Mouse (Mus musculus): ENCODE results near the gene Morc1. TPM values are rescaled to one million over a fixed set of nuclear protein-coding genes. Genes with fewer than 3 reads are reported as not detected.
A peak's percentile ranks its signal among the peaks of the same experiment; 100 is the strongest.

Gene Morc1
- polyA plus RNA-seq, 1 experiment, result not detected

DNA sequence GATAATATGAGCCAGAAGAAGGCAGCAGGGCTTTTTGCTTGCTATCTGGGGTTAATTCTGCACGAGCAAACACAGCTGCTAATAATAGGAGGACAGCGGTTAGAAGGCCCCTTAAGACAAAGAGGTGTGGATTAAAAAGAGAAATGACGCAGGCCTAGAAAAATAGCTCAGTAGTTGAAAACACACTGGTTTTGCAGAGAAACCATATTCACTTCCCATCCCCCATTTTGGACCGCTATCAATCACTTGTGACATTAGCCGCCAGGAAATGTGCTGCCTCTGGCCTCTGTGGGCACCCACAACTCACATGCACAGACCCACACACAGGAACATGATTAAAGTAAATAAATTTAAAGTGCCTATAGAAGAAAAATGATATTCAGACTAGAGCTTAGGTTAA, 240.7 kb downstream of the Morc1 start:
- 70% methylated on average over 5 of the region's 5 CpGs for WGBS

DNA sequence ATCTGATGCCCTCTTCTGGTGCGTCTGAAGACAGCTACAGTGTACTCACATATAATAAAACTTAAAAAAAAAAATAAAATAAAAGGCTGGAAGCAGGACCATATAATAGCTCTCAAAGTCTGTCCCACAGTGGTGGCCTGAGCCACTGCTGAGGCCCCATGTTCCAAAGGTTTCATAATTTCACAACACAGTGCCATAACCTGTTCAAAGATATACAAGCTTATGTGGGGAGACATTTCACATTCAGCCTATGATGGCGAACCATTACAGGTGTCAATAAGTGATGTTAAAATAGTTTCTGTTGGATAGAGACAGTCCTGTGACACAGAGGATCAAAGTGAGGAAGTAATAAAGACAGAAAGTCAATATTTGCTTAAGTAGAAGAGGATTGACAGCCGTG, 241.6 kb downstream of the Morc1 start:
- no peak overlapping the region for H3K4me3 ChIP-seq (ENCODE audit: low read depth, low read length)
- no peak overlapping the region for H3K27ac ChIP-seq (ENCODE audit: insufficient read depth, low read depth, low read length)
- 34% methylated on average over 3 of the region's 3 CpGs for WGBS
- no peaks in the 10 kb centered on the region for H3K36me3 ChIP-seq (ENCODE audit: control insufficient read depth, insufficient read depth, low read length)
- 0 out of 2 replicates have a peak, but pooled peaks cover 2% of the 10 kb centered on the region for H3K4me1 ChIP-seq (ENCODE audit: control insufficient read depth, insufficient read depth, insufficient read length, low read length)
- TF ChIP-seq POLR2A (IDR thresholded peaks at IDR 0.05; ENCODE audit: low read depth, low read length) (no peak), CTCF (IDR thresholded peaks at IDR 0.05; ENCODE audit: extremely low read depth, insufficient read length, insufficient replicate concordance, low read depth, low read length) (no peak)
- H3K27me3 ChIP-seq (ENCODE audit: control insufficient read depth, insufficient read depth, low read length), result no peaks in the 10 kb centered on the region

More for the DNA sequence above, 240.7 kb downstream of the Morc1 start:
- Histone ChIP-seq H3K4me3 (ENCODE audit: low read depth, low read length) (no peak overlapping the region), H3K36me3 (ENCODE audit: control insufficient read depth, insufficient read depth, low read length) (no peaks in the 10 kb centered on the region), H3K27ac (ENCODE audit: insufficient read depth, low read depth, low read length) (no peak overlapping the region), H3K27me3 (ENCODE audit: control insufficient read depth, insufficient read depth, low read length) (no peaks in the 10 kb centered on the region), H3K4me1 (ENCODE audit: control insufficient read depth, insufficient read depth, insufficient read length, low read length) (0 out of 2 replicates have a peak, but pooled peaks cover 2% of the 10 kb centered on the region)
- TF ChIP-seq CTCF (IDR thresholded peaks at IDR 0.05; ENCODE audit: extremely low read depth, insufficient read length, insufficient replicate concordance, low read depth, low read length), result no peak
- no peak for TF ChIP-seq POLR2A (IDR thresholded peaks at IDR 0.05; ENCODE audit: low read depth, low read length)

DNA sequence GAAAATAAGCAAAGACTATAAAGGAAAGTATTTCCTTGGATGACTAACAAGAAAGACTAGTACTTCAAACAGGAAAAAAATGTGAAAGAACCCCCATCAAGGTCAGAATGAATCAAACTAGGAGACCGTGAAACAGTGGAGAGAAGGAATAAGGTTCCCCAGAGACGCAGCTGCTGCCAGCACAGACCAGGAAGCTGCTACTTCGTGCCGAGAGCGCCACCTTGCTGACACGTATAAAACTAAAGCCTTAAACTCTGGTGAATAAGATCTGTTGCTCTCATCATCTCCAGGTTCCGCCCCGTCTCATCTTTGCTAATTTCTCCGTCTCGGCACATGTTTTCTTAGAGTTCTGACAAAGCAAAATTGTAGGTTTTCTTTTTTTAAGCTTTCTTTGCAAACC, 244.6 kb downstream of the Morc1 start:
- TF ChIP-seq CTCF (IDR thresholded peaks at IDR 0.05; ENCODE audit: extremely low read depth, insufficient read length, insufficient replicate concordance, low read depth, low read length) (peak; percentile 60; the same call in 1 of the 2 replicates), POLR2A (IDR thresholded peaks at IDR 0.05; ENCODE audit: low read depth, low read length) (no peak)
- Histone ChIP-seq H3K4me1 (ENCODE audit: control insufficient read depth, insufficient read depth, insufficient read length, low read length) (0 out of 2 replicates have a peak, but pooled peaks cover 2% of the 10 kb centered on the region), H3K4me3 (ENCODE audit: low read depth, low read length) (no peak overlapping the region), H3K27me3 (ENCODE audit: control insufficient read depth, insufficient read depth, low read length) (no peaks in the 10 kb centered on the region), H3K36me3 (ENCODE audit: control insufficient read depth, insufficient read depth, low read length) (no peaks in the 10 kb centered on the region), H3K27ac (ENCODE audit: insufficient read depth, low read depth, low read length) (no peak overlapping the region)
- WGBS, result 6% methylated on average over 10 of the region's 10 CpGs

DNA sequence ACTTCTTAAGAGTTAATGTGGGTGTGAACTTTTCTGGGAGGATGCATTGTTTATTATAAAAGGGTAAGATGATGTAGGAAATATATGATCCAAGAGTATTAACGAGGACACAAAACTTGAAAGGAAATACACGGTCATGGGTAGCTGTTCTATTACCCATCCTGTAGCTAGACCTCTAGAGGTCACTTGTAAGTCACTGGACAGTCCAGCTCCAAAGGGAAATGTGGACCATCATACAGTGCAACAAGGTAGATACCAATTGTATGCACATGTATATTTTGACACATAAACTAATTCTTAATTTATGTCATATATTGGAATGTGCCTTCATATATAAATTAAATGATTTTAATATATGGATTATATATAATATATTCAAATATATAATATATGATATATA, 245.2 kb downstream of the Morc1 start:
- H3K27me3 ChIP-seq (ENCODE audit: control insufficient read depth, insufficient read depth, low read length), result no peaks in the 10 kb centered on the region
- WGBS, result 54% methylated on average over 2 of the region's 2 CpGs
- no peaks in the 10 kb centered on the region for H3K36me3 ChIP-seq (ENCODE audit: control insufficient read depth, insufficient read depth, low read length)
- 0 out of 2 replicates have a peak, but pooled peaks cover 2% of the 10 kb centered on the region for H3K4me1 ChIP-seq (ENCODE audit: control insufficient read depth, insufficient read depth, insufficient read length, low read length)
- no peak overlapping the region for H3K4me3 ChIP-seq (ENCODE audit: low read depth, low read length)
- TF ChIP-seq CTCF (IDR thresholded peaks at IDR 0.05; ENCODE audit: extremely low read depth, insufficient read length, insufficient replicate concordance, low read depth, low read length), result no peak
- TF ChIP-seq POLR2A (IDR thresholded peaks at IDR 0.05; ENCODE audit: low read depth, low read length), result no peak
- H3K27ac ChIP-seq (ENCODE audit: insufficient read depth, low read depth, low read length), result no peak overlapping the region

DNA sequence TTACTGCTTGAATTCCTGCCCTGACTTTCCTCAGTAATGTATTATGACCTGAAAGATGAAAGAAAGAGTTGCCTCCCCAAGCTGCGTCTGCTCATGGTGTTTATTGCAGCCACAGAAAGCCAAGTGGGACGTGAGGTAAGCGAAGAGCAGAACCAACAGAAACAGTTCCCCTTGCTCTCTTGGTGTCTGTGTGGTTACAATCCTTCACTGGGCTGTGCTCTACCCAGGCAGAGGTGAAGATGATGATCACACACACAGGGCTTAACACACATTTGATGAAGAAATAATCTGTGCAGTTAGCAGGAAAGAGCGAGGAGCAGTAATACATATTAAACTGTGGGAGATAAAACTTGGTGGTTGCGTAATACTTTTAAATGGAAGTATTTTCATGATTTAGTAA, 246.3 kb downstream of the Morc1 start:
- H3K4me3 ChIP-seq (ENCODE audit: low read depth, low read length), result no peak overlapping the region
- 0 out of 2 replicates have a peak, but pooled peaks cover 2% of the 10 kb centered on the region for H3K4me1 ChIP-seq (ENCODE audit: control insufficient read depth, insufficient read depth, insufficient read length, low read length)
- no peaks in the 10 kb centered on the region for H3K27me3 ChIP-seq (ENCODE audit: control insufficient read depth, insufficient read depth, low read length)
- TF ChIP-seq POLR2A (IDR thresholded peaks at IDR 0.05; ENCODE audit: low read depth, low read length), result no peak
- TF ChIP-seq CTCF (IDR thresholded peaks at IDR 0.05; ENCODE audit: extremely low read depth, insufficient read length, insufficient replicate concordance, low read depth, low read length), result no peak
- H3K27ac ChIP-seq (ENCODE audit: insufficient read depth, low read depth, low read length), result no peak overlapping the region
- no peaks in the 10 kb centered on the region for H3K36me3 ChIP-seq (ENCODE audit: control insufficient read depth, insufficient read depth, low read length)
- 57% methylated on average over 5 of the region's 5 CpGs for WGBS

DNA sequence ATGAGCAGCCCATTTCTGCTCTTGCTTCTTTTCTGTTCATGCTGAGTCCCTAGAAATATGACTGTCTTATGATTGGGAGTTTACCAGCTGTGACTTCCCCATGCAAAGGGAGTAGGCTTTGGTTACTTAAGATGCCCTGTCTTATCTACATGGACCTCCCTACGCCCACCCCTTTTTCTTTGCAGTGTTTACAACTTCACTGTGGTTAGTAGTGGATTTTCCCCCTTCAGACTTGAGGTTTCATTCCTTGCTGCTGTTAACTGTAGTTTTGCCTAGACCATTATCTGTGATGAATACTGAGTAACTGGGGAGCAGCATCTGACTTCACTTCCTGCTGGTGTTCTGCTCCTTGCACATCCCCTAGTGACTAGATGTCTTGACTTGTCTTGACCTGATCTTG, 247.0 kb downstream of the Morc1 start:
- TF ChIP-seq CTCF (IDR thresholded peaks at IDR 0.05; ENCODE audit: extremely low read depth, insufficient read length, insufficient replicate concordance, low read depth, low read length) (no peak), POLR2A (IDR thresholded peaks at IDR 0.05; ENCODE audit: low read depth, low read length) (no peak)
- no peak overlapping the region for H3K4me3 ChIP-seq (ENCODE audit: low read depth, low read length)
- 0 out of 2 replicates have a peak, but pooled peaks cover 2% of the 10 kb centered on the region for H3K4me1 ChIP-seq (ENCODE audit: control insufficient read depth, insufficient read depth, insufficient read length, low read length)
- no peak overlapping the region for H3K27ac ChIP-seq (ENCODE audit: insufficient read depth, low read depth, low read length)
- H3K36me3 ChIP-seq (ENCODE audit: control insufficient read depth, insufficient read depth, low read length), result no peaks in the 10 kb centered on the region
- WGBS, result 52% methylated on average over 1 of the region's 1 CpGs
- no peaks in the 10 kb centered on the region for H3K27me3 ChIP-seq (ENCODE audit: control insufficient read depth, insufficient read depth, low read length)

Other genes with a start within 250 kb of the Morc1 start
- not detected in 2 replicates for gene Dppa4, start 147.5 kb upstream of the Morc1 start, polyA plus RNA-seq (2012; rRNA removed)
- gene Dppa2, start 127.3 kb upstream of the Morc1 start, polyA plus RNA-seq (2012; rRNA removed), result not detected in 2 replicates
- 13.4 and 33.9 TPM in 2 replicates for gene Gm5485, start 18.8 kb upstream of the Morc1 start, polyA plus RNA-seq (2012; rRNA removed)

Data from small intestine, adult 2 months (tissue).